Mouse (Mus musculus) kidney, embryonic 16.5 days (tissue): ENCODE measurements around the gene Ubac1. TPM values are rescaled to one million over a fixed set of nuclear protein-coding genes. Genes with fewer than 3 reads are reported as not detected.
A peak's percentile ranks its signal among the peaks of the same experiment; 100 is the strongest.

Experiments
- ATAC-seq: fragments of 200-750 bp; cut with Nextera tagmentation; 2 replicates; pipeline ENCODE4 v1.8.0; 2017; ENCODE audit warnings: moderate TSS enrichment; ENCODE audit not compliant: low FRiP score, low TSS enrichment
- H3K27ac ChIP-seq: fragments of 300-500 bp; sonication (generic); 2 replicates; pipeline ENCODE4 v1.5.1; 2014; ENCODE audit warnings: low read length
- H3K27me3 ChIP-seq: fragments of 300-500 bp; sonication (generic); 2 replicates; pipeline ENCODE4 v1.6.1; 2014; ENCODE audit warnings: low read length, control low read depth, mixed read lengths; ENCODE audit not compliant: insufficient read depth
- H3K36me3 ChIP-seq: fragments of 300-500 bp; sonication (generic); 2 replicates; pipeline ENCODE4 v1.6.1; 2014; ENCODE audit warnings: low read length, control low read depth, mixed read lengths; ENCODE audit not compliant: insufficient read depth
- H3K4me1 ChIP-seq: fragments of 300-500 bp; sonication (generic); 2 replicates; pipeline ENCODE4 v1.6.1; 2014; ENCODE audit warnings: low read length, control low read depth, mixed read lengths; ENCODE audit not compliant: insufficient read depth
- H3K4me2 ChIP-seq: fragments of 300-500 bp; sonication (generic); replicated peaks from 2 replicates; pipeline ENCODE4 v1.6.1; 2014; ENCODE audit warnings: low read depth, low read length
- H3K4me3 ChIP-seq: fragments of 300-500 bp; sonication (generic); 2 replicates; pipeline ENCODE4 v1.5.1; 2014; ENCODE audit warnings: mild to moderate bottlenecking, low read length
- H3K9ac ChIP-seq: fragments of 300-500 bp; sonication (generic); replicated peaks from 2 replicates; pipeline ENCODE4 v1.6.1; 2014; ENCODE audit warnings: low read length
- H3K9me3 ChIP-seq: fragments of 300-500 bp; sonication (generic); 2 replicates; pipeline ENCODE4 v1.6.1; 2016; ENCODE audit warnings: low read length, control low read depth
- WGBS: fragments of 180-500 bp; shearing (Covaris S2); extraction: QIAGEN DNeasy Blood & Tissue Kit; methylation state at CpG from one replicate; pipeline ENCODE4 v1.1.7; 2014; 5-methylcytosine and 5-hydroxymethylcytosine counted together
- polyA plus RNA-seq: library from polyadenylated mRNA; unstranded; fragments of >200 nt; fragmentation: Nextera tagmentation; extraction: Ambion mirVana; gene quantifications from 2 replicates; pipeline ENCODE4 v1.2.1, GENCODE M21; 2015

The Ubac1 gene
- 83.6 and 88.5 TPM in 2 replicates for polyA plus RNA-seq

DNA sequence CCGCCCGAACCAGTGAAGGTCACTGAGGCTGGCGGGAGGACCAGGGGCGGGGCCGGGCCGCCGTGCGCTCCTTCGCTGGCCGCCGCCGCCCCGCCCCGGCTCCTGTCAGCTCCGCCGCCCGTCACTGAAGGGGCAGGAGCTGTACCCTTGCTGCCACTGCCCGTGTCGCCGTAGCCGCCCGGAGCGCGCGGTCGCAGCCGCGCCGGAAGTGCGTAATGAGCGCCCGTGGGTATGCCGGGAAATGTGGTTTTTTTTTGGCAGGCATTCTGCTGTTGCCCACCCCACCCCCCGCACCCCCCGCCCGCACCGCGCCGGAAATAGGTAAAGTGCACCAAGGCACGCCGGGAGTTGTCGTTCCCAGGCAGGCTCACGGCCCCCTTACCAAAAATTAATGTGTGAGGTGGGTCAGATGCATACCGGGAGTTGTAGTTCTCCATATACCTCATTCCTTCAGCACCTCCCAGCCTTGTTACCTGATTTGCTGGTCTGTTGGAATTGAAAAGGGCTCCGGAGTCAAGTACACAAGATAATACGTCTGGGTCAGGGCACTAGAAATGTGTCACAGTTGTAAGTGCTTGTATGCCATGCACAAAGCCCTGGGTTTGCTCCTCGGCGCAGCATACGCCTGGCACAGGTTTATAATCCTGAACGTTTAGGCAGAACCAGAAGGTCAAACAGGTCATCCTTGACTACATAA, at the start of gene Ubac1:
Ubac1 (minus strand) TSS at position 187 of the 697 bp plus-strand sequence.
- 6% methylated on average over 47 of the region's 50 CpGs for WGBS

DNA sequence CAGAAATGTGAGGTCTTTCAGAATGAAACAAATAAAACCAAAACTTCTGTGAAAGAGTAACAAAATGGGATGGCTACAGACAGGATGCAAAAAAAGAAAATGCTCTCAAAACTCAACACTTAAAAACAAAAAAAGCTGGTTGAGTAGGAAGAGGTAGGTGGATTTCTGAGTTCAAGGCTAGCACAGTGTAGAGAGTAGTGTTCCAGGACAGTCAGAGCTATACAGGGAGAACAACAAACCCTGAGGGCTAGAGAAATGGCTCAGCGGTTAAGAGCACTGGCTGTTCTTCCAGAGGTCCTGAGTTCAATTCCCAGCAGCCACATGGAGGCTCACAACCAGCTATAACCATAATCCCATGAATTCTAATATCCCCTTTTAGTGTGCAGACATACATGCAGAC, 47.0 kb upstream of the Ubac1 start:
- 72% methylated on average over 1 of the region's 1 CpGs for WGBS
- ATAC-seq, result no peak

More for the DNA sequence above, at the start of gene Ubac1:
- Histone ChIP-seq H3K27ac (peak within 1 kb of the TSS; percentile 90), H3K4me2 (peak within 1 kb of the TSS; percentile 88), H3K9ac (peak within 1 kb of the TSS; percentile 71), H3K27me3 (no peaks in the 10 kb centered on the region), H3K9me3 (no peaks in the 10 kb centered on the region), H3K36me3 (no peaks in the 10 kb centered on the region), H3K4me3 (peak within 1 kb of the TSS; percentile 73), H3K4me1 (peaks cover 13% of the 10 kb centered on the region)
- ATAC-seq, result peak; percentile 96

DNA sequence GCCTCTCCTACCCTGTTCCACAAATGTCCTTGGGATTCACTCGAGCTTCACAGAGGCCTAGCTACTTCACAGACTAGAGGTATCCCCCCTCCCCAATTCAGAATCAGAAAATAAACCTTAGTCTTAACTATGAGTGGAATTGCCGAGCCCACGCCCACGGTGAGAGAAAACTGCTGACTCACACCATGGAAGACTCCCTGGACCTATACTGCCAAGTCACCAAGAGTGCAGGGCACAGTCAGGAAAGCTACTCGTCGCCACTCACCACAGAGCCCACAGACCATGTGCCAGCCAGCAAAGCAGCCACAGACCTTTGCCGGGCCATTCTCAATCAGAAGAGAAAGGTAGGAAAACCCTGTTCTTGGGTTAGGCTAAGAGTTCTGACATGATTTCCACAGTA, 46.6 kb upstream of the Ubac1 start:
- H3K27ac ChIP-seq, result no peak overlapping the region
- H3K36me3 ChIP-seq, result no peaks in the 10 kb centered on the region
- no peaks in the 10 kb centered on the region for H3K4me1 ChIP-seq
- H3K9ac ChIP-seq, result no peak overlapping the region
- no peak overlapping the region for H3K4me3 ChIP-seq
- no peak overlapping the region for H3K4me2 ChIP-seq
- no peaks in the 10 kb centered on the region for H3K9me3 ChIP-seq
- no peak for ATAC-seq
- WGBS, result 69% methylated on average over 7 of the region's 7 CpGs
- no peaks in the 10 kb centered on the region for H3K27me3 ChIP-seq

More for the DNA sequence above, 47.0 kb upstream of the Ubac1 start:
- Histone ChIP-seq H3K4me3 (no peak overlapping the region), H3K36me3 (no peaks in the 10 kb centered on the region), H3K4me1 (no peaks in the 10 kb centered on the region), H3K4me2 (no peak overlapping the region), H3K27ac (no peak overlapping the region), H3K9ac (no peak overlapping the region), H3K9me3 (no peaks in the 10 kb centered on the region), H3K27me3 (no peaks in the 10 kb centered on the region)

DNA sequence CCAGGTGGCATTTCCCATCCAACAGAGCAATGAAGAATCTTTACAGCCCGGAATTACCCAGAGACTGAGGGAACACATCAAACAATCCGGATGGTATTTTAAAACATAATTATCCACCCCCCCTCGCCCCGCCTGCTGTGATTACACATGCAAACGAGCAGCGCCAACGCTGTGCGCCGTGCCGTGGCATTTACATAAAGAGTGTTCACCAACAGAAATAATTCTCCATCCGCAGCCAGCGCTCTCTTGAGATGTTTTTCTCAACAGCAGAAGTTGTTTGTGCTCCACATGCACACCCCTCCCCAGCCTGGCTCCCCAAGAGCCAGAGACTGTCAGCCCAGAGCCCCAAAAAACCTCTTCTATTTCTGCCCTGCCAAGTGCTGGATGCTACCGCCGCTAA, 45.0 kb upstream of the Ubac1 start:
- Histone ChIP-seq H3K4me2 (no peak overlapping the region), H3K27ac (no peak overlapping the region), H3K36me3 (no peaks in the 10 kb centered on the region), H3K4me3 (no peak overlapping the region), H3K27me3 (no peaks in the 10 kb centered on the region), H3K9me3 (no peaks in the 10 kb centered on the region), H3K9ac (no peak overlapping the region), H3K4me1 (no peaks in the 10 kb centered on the region; the same call in 1 of the 2 replicates)
- ATAC-seq, result no peak
- 47% methylated on average over 14 of the region's 14 CpGs for WGBS

DNA sequence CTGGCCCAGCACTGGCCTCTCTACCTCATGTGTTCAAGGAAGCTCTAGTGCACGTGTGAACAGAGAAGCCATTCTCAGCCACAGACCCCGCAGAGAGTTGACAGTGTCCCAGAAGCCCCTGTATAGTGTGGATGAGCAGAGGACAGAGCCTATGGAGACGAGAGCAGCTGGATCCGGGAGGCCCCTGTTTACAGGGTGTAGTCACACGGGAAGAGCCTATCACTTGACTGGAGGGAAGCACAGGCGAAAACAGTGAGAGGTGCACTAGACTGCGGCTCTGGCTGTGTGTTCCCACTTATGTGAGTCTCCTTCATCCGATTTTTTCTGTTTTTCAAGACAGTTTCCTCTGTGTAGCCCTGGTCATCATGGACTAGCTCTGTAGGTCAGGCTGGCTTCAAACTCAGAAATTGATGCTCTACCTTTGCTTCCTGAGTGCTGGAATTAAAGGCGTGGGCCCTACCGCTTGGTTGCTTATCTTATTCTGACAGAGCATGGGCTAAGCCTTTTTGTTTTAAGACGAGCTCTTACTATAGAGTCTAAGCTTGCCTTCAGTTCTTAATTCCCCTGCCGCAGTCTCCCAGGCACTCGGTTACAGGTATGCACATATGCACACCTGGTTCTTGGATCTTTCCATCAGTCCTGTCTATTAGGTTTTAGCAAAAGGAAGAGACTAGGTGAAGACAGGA, 41.3 kb upstream of the Ubac1 start:
- no peak overlapping the region for H3K4me3 ChIP-seq
- ATAC-seq, result no peak
- H3K27ac ChIP-seq, result no peak overlapping the region
- no peaks in the 10 kb centered on the region for H3K9me3 ChIP-seq
- no peaks in the 10 kb centered on the region; the same call in 1 of the 2 replicates for H3K4me1 ChIP-seq
- H3K9ac ChIP-seq, result no peak overlapping the region
- WGBS, result 80% methylated on average over 13 of the region's 13 CpGs
- peaks cover 7% of the 10 kb centered on the region; the same call in 1 of the 2 replicates for H3K36me3 ChIP-seq
- no peaks in the 10 kb centered on the region for H3K27me3 ChIP-seq
- H3K4me2 ChIP-seq, result no peak overlapping the region

DNA sequence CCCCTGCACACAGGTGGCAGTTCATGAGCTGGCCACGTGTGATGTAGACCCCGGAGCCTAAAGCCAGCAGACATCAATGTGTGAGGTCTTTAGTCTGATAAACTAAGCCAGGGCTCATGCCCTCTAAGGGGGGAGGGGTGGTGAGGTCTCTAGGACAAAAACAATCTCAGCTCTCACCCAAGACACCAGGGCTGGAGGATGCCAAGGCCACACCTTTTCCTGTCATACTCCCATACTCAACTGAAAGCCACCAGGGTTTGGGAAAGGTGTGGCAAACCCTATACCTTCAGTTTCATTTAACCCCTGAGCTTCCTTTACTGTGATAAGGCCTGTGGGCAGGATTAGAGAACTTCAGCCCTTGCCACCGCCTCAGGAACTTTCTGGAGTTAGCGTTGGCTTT, 40.7 kb upstream of the Ubac1 start:
- H3K9me3 ChIP-seq, result no peaks in the 10 kb centered on the region
- H3K27me3 ChIP-seq, result no peaks in the 10 kb centered on the region
- peaks cover 7% of the 10 kb centered on the region; the same call in 1 of the 2 replicates for H3K36me3 ChIP-seq
- ATAC-seq, result no peak
- no peak overlapping the region for H3K9ac ChIP-seq
- H3K27ac ChIP-seq, result no peak overlapping the region
- H3K4me3 ChIP-seq, result no peak overlapping the region
- no peaks in the 10 kb centered on the region; the same call in 1 of the 2 replicates for H3K4me1 ChIP-seq
- no peak overlapping the region for H3K4me2 ChIP-seq
- 68% methylated on average over 4 of the region's 4 CpGs for WGBS

DNA sequence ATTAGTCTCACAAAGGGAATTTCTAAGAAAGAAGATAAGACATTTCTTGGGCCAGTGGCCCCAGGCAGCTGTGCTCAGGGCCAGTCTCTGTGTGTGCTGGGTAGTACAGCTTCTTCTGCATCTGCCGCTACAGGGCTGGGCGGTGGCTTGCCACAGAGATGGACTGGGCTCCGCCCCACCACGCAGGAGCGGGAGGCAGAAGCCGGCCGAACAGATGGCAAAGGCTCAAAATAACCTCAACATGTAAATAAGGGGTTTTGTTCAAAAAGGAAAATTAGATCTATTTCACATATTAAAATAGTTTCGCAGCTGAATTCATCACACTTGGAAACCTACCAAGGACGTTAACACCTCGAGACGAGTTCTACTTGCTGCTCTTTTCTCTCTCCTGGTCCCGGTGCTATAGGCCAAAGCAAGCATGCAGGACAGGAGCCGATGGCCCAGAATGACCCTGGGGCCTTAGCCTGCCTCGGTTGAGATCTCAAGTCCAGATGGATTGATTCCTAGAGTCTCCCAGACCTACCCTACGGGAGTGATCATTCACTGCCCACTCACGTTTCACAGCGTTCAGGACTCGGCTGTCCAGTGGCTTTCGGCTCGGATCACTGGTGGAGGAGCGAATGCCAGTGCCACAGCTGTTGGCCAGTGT, 39.6 kb upstream of the Ubac1 start:
- no peaks in the 10 kb centered on the region for H3K9me3 ChIP-seq
- WGBS, result 34% methylated on average over 21 of the region's 21 CpGs
- H3K4me3 ChIP-seq, result no peak overlapping the region

DNA sequence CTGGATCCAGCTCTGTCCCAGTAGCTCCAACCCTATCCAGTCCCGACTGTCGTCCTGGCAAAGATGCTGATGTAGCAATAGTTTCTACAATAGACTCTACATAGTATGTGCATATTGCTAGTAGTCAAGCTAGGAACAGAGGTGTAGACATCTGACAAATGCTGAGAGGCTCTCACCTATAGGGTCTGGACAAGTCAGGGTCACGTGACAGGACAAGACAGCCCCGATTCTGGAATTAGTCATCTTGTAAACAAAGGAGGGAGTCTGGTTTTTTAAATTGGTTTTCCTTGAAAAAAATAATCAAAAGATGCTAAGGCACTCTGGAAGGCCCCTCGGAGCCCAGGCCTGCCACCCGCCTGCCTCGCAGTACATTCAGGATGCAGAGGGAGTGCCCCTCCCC, 35.5 kb upstream of the Ubac1 start:
- Histone ChIP-seq H3K4me3 (no peak overlapping the region), H3K36me3 (peaks cover 7% of the 10 kb centered on the region; the same call in 1 of the 2 replicates), H3K27ac (no peak overlapping the region), H3K4me1 (peaks cover 26% of the 10 kb centered on the region), H3K27me3 (no peaks in the 10 kb centered on the region), H3K9ac (no peak overlapping the region), H3K9me3 (no peaks in the 10 kb centered on the region), H3K4me2 (no peak overlapping the region)
- 81% methylated on average over 7 of the region's 7 CpGs for WGBS
- ATAC-seq, result no peak

More for the DNA sequence above, 39.6 kb upstream of the Ubac1 start:
- no peaks in the 10 kb centered on the region for H3K27me3 ChIP-seq
- H3K27ac ChIP-seq, result no peak overlapping the region
- no peak for ATAC-seq
- H3K4me2 ChIP-seq, result no peak overlapping the region
- no peak overlapping the region; the same call in 1 of the 2 replicates for H3K9ac ChIP-seq
- peaks cover 7% of the 10 kb centered on the region; the same call in 1 of the 2 replicates for H3K36me3 ChIP-seq
- peaks cover 5% of the 10 kb centered on the region; the same call in 1 of the 2 replicates for H3K4me1 ChIP-seq

DNA sequence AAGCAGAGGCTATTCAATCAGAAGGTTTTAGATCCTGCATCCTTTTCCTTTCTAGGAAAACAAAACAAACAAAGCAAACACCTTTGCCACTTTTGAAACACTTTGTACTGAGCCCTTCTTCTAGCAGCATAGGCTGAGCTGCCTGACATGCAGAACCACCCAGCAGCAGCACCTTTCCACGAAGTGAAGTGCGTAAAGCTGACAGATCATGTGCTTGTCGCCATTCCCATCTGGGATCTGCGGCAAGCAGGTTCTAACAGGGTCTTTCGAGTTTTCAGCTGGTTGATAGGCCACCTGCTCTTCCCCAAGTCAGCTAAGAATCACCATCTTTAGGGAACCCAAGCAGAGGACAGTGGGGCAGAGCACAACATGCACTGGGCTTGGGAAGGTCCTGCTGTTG, 34.7 kb upstream of the Ubac1 start:
- no peak overlapping the region for H3K4me2 ChIP-seq
- no peaks in the 10 kb centered on the region for H3K9me3 ChIP-seq
- H3K4me3 ChIP-seq, result no peak overlapping the region
- H3K9ac ChIP-seq, result 0 out of 2 replicates have a peak overlapping the region, but pooled peaks have one; percentile 17
- peaks cover 7% of the 10 kb centered on the region; the same call in 1 of the 2 replicates for H3K36me3 ChIP-seq
- peaks cover 26% of the 10 kb centered on the region for H3K4me1 ChIP-seq
- ATAC-seq, result no peak
- no peaks in the 10 kb centered on the region for H3K27me3 ChIP-seq
- H3K27ac ChIP-seq, result no peak overlapping the region
- WGBS, result 45% methylated on average over 5 of the region's 5 CpGs
